Mouse (Mus musculus): ENCODE measurements around the gene Lsg1. TPM values are rescaled to one million over a fixed set of nuclear protein-coding genes. Genes with fewer than 3 reads are reported as not detected.
A peak's percentile ranks its signal among the peaks of the same experiment; 100 is the strongest.

The Lsg1 gene
- total RNA-seq, 4 experiments from 2014 or later: 36.7 to 47.3 (median 40.5) TPM

- DNase-seq: peak; percentile 47
Measured at GRCm38 (mm10) chr16:30600431-30601045, 13.1 kb upstream of the Lsg1 start.

- DNase-seq: peak; percentile 94
Measured at GRCm38 (mm10) chr16:30599491-30600268, 12.3 kb upstream of the Lsg1 start, which contains the start of gene Fam43a. TSS of gene Fam43a (plus strand) at chr16:30599723.

GRCm38 (mm10) chr16:30596959-30597681 lies 9.7 kb upstream of the Lsg1 start:
- peak; percentile 84 for DNase-seq

- DNase-seq: no peak
Measured at GRCm38 (mm10) chr16:30595835-30596557, 8.6 kb upstream of the Lsg1 start.

GRCm38 (mm10) chr16:30595356-30595755 lies 8.0 kb upstream of the Lsg1 start:
- DNase-seq: no peak

GRCm38 (mm10) chr16:30591990-30592389 lies 4.6 kb upstream of the Lsg1 start:
- DNase-seq: no peak

- no peak for DNase-seq
Measured at GRCm38 (mm10) chr16:30590264-30591209, 3.1 kb upstream of the Lsg1 start.

GRCm38 (mm10) chr16:30586935-30587493 lies 378 bp downstream of the Lsg1 start:
- DNase-seq: no peak

- DNase-seq: no peak
Measured at GRCm38 (mm10) chr16:30580765-30581164, 6.6 kb downstream of the Lsg1 start.

- DNase-seq: no peak
Measured at GRCm38 (mm10) chr16:30576392-30576791, 11.0 kb downstream of the Lsg1 start.

GRCm38 (mm10) chr16:30575815-30576214 lies 11.6 kb downstream of the Lsg1 start:
- no peak for DNase-seq

GRCm38 (mm10) chr16:30572239-30572638 lies 15.2 kb downstream of the Lsg1 start:
- DNase-seq: no peak

GRCm38 (mm10) chr16:30571378-30571777 lies 16.0 kb downstream of the Lsg1 start:
- DNase-seq: no peak

GRCm38 (mm10) chr16:30570173-30570572 lies 17.2 kb downstream of the Lsg1 start:
- DNase-seq: no peak

- no peak for DNase-seq
Measured at GRCm38 (mm10) chr16:30565631-30566030, 21.8 kb downstream of the Lsg1 start.

GRCm38 (mm10) chr16:30560601-30561000 lies 26.8 kb downstream of the Lsg1 start:
- DNase-seq: no peak

GRCm38 (mm10) chr16:30559312-30559992 lies 27.9 kb downstream of the Lsg1 start:
- DNase-seq: no peak

- no peak for DNase-seq
Measured at GRCm38 (mm10) chr16:30554109-30554508, 33.3 kb downstream of the Lsg1 start.

GRCm38 (mm10) chr16:30552621-30553338 lies 34.6 kb downstream of the Lsg1 start:
- DNase-seq: peak; percentile 66

GRCm38 (mm10) chr16:30550748-30551192 lies 36.6 kb downstream of the Lsg1 start, which contains the start of gene Tmem44:
TSS of gene Tmem44 (minus strand) at chr16:30550842.
- DNase-seq: no peak
